Mouse (Mus musculus): ENCODE results near the gene Gm9767. TPM values are rescaled to one million over a fixed set of nuclear protein-coding genes. Genes with fewer than 3 reads are reported as not detected.

Gm9767 gene
- polyA plus RNA-seq (2012; rRNA removed) = 0.19 TPM in 1 of 2 replicates, not detected in the other

GRCm38 (mm10) chr10:26077671-26078481, at the start of gene Gm9767:
Gene Gm9767 (plus strand): TSS chr10:26078255.
- 4% methylated on average over 52 of the region's 52 CpGs for WGBS
- Histone ChIP-seq H3K4me3 (replicated peaks; ENCODE audit: extremely low read depth, low read depth, low read length) (peak within 1 kb of the TSS; percentile 46), H3K4me1 (ENCODE audit: control insufficient read depth, insufficient read depth, low read length) (no peaks in the 10 kb centered on the region)
- TF ChIP-seq CTCF (IDR thresholded peaks at IDR 0.05; ENCODE audit: insufficient read depth, low read length) = no peak
- TF ChIP-seq POLR2A (IDR thresholded peaks at IDR 0.05; ENCODE audit: borderline replicate concordance, extremely low read depth, low read depth, low read length) = no peak
- no peak for DNase-seq

GRCm38 (mm10) chr10:26034931-26035330, 43.1 kb upstream of the Gm9767 start:
- 72% methylated on average over 5 of the region's 5 CpGs for WGBS
- no peak overlapping the region for H3K4me3 ChIP-seq (replicated peaks; ENCODE audit: extremely low read depth, low read depth, low read length)
- no peaks in the 10 kb centered on the region for H3K4me1 ChIP-seq (ENCODE audit: control insufficient read depth, insufficient read depth, low read length)
- no peak for DNase-seq
- TF ChIP-seq POLR2A (IDR thresholded peaks at IDR 0.05; ENCODE audit: borderline replicate concordance, extremely low read depth, low read depth, low read length) = no peak
- no peak for TF ChIP-seq CTCF (IDR thresholded peaks at IDR 0.05; ENCODE audit: insufficient read depth, low read length)

GRCm38 (mm10) chr10:26051177-26051576, 26.9 kb upstream of the Gm9767 start:
- 88% methylated on average over 2 of the region's 2 CpGs for WGBS
- no peak for TF ChIP-seq POLR2A (IDR thresholded peaks at IDR 0.05; ENCODE audit: borderline replicate concordance, extremely low read depth, low read depth, low read length)
- Histone ChIP-seq H3K4me3 (replicated peaks; ENCODE audit: extremely low read depth, low read depth, low read length) (no peak overlapping the region), H3K4me1 (ENCODE audit: control insufficient read depth, insufficient read depth, low read length) (no peaks in the 10 kb centered on the region)
- DNase-seq = no peak

- 91% methylated on average over 3 of the region's 3 CpGs for WGBS
- no peaks in the 10 kb centered on the region for H3K4me1 ChIP-seq (ENCODE audit: control insufficient read depth, insufficient read depth, low read length)
- no peak for TF ChIP-seq POLR2A (IDR thresholded peaks at IDR 0.05; ENCODE audit: borderline replicate concordance, extremely low read depth, low read depth, low read length)
- TF ChIP-seq CTCF (IDR thresholded peaks at IDR 0.05; ENCODE audit: insufficient read depth, low read length) = no peak
- DNase-seq = no peak
- H3K4me3 ChIP-seq (replicated peaks; ENCODE audit: extremely low read depth, low read depth, low read length) = no peak overlapping the region
Observed at GRCm38 (mm10) chr10:26059662-26060307, 18.3 kb upstream of the Gm9767 start.

GRCm38 (mm10) chr10:26063071-26063470, 15.0 kb upstream of the Gm9767 start:
- TF ChIP-seq POLR2A (IDR thresholded peaks at IDR 0.05; ENCODE audit: borderline replicate concordance, extremely low read depth, low read depth, low read length) (no peak), CTCF (IDR thresholded peaks at IDR 0.05; ENCODE audit: insufficient read depth, low read length) (no peak)
- DNase-seq = no peak
- 86% methylated on average over 4 of the region's 4 CpGs for WGBS
- Histone ChIP-seq H3K4me1 (ENCODE audit: control insufficient read depth, insufficient read depth, low read length) (no peaks in the 10 kb centered on the region), H3K4me3 (replicated peaks; ENCODE audit: extremely low read depth, low read depth, low read length) (no peak overlapping the region)

- no peak overlapping the region for H3K4me3 ChIP-seq (replicated peaks; ENCODE audit: extremely low read depth, low read depth, low read length)
- 78% methylated on average over 5 of the region's 5 CpGs for WGBS
- DNase-seq = no peak
- H3K4me1 ChIP-seq (ENCODE audit: control insufficient read depth, insufficient read depth, low read length) = no peaks in the 10 kb centered on the region
- TF ChIP-seq POLR2A (IDR thresholded peaks at IDR 0.05; ENCODE audit: borderline replicate concordance, extremely low read depth, low read depth, low read length) = no peak
- no peak for TF ChIP-seq CTCF (IDR thresholded peaks at IDR 0.05; ENCODE audit: insufficient read depth, low read length)
Observed at GRCm38 (mm10) chr10:26071986-26072385, 6.1 kb upstream of the Gm9767 start.

- Histone ChIP-seq H3K4me3 (replicated peaks; ENCODE audit: extremely low read depth, low read depth, low read length) (no peak overlapping the region), H3K4me1 (ENCODE audit: control insufficient read depth, insufficient read depth, low read length) (no peaks in the 10 kb centered on the region)
- 80% methylated on average over 9 of the region's 9 CpGs for WGBS
- TF ChIP-seq POLR2A (IDR thresholded peaks at IDR 0.05; ENCODE audit: borderline replicate concordance, extremely low read depth, low read depth, low read length) (no peak), CTCF (IDR thresholded peaks at IDR 0.05; ENCODE audit: insufficient read depth, low read length) (no peak)
- DNase-seq = no peak
Observed at GRCm38 (mm10) chr10:26076949-26077348, 1.1 kb upstream of the Gm9767 start.

- no peaks in the 10 kb centered on the region for H3K4me1 ChIP-seq (ENCODE audit: control insufficient read depth, insufficient read depth, low read length)
- under 1% methylated on average over 46 of the region's 46 CpGs for whole genome bisulfite sequencing
- peak within 1 kb of the TSS; percentile 46 for H3K4me3 ChIP-seq (replicated peaks; ENCODE audit: extremely low read depth, low read depth, low read length)
- TF ChIP-seq CTCF (IDR thresholded peaks at IDR 0.05; ENCODE audit: insufficient read depth, low read length) = 0 out of 2 replicates have a peak, but pooled peaks have one; percentile 23
- TF ChIP-seq POLR2A (IDR thresholded peaks at IDR 0.05; ENCODE audit: borderline replicate concordance, extremely low read depth, low read depth, low read length) = no peak
- peak; percentile 7 for DNase-seq
Observed at GRCm38 (mm10) chr10:26078521-26079142, 577 bp downstream of the Gm9767 start, which contains the start of gene Tmem200a. Gene Tmem200a (minus strand): TSS chr10:26079052.

- no peak for DNase-seq
- Histone ChIP-seq H3K4me1 (ENCODE audit: control insufficient read depth, insufficient read depth, low read length) (no peaks in the 10 kb centered on the region), H3K4me3 (replicated peaks; ENCODE audit: extremely low read depth, low read depth, low read length) (no peak overlapping the region)
- WGBS = 66% methylated on average over 3 of the region's 3 CpGs
- TF ChIP-seq CTCF (IDR thresholded peaks at IDR 0.05; ENCODE audit: insufficient read depth, low read length) (no peak), POLR2A (IDR thresholded peaks at IDR 0.05; ENCODE audit: borderline replicate concordance, extremely low read depth, low read depth, low read length) (no peak)
Observed at GRCm38 (mm10) chr10:26079678-26080077, 1.6 kb downstream of the Gm9767 start.
